Mouse (Mus musculus): ENCODE data around the gene Oog1. TPM values are rescaled to one million over a fixed set of nuclear protein-coding genes. Genes with fewer than 3 reads are reported as not detected.

Gene Oog1
- total RNA-seq (2023) = not detected

DNA sequence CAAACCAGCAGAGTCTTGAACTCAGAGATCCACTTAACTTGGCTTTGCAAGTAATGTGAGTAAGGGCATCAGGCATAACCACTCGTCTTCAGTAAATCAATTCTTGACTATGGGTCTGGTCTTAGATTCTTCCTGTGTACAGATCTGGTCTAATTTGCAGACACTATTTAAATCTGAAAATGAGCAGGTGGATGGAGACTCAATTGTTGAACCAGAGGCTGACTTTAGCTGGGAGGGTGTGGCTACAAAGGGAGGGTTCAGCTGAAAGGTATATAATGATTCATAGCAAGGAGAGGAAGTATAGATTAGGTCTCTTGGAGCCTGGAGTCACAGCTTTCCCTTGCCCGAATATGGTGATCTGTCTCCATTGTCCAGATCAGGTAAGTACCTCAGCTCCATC, at the start of gene Oog1:
Gene Oog1, plus strand, starts transcription at position 301 of the 400 bp plus-strand sequence.

DNA sequence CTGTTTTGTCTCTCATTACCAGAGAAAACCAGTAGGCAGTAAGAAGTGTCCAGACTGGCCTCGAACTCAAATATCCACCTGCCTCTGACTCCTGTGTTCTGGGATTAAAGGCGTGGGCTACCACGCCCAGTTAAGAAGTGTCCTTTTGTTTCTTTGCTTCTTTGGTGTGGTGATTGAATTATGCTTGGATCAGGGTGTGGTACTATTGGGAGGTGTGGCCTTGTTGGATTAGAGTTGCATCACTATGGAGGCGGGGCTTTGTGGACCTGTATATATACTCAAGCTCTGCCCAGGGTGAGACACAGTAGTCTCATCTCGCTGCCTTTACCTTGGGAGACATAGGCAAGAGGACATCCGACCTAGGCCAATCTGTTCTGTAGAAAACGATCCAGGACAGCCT, 16.1 kb downstream of the Oog1 start, which contains the start of gene Gm4027:
Gene Gm4027, plus strand, starts transcription at position 301 of the 400 bp plus-strand sequence.

DNA sequence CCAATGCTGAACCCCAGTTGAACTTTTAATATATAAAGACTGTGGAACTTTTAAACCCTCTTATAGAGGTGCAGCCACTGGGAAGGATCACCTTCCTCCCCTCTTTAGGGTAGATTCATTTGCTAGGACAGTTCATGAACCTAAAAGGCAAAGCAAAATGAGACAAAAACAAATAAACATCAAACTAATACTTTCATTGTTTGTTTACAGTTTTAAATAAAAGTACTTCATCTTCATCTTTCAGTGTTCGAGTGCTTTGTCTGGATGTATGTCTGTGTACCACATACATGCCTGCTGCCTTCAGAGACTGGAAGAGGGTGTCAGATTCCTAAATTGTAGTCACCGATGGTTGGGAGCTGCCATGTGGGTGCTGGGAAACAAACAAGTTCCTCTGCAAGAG, 42.0 kb downstream of the Oog1 start, which contains the start of gene Gm16381:
Gene Gm16381, minus strand, starts transcription at position 101 of the 400 bp plus-strand sequence.

Other genes with a start within 250 kb of the Oog1 start
- gene Sptlc2, start 214.3 kb upstream of the Oog1 start, total RNA-seq (2023) = 82.5 TPM
- 30.9 TPM for gene Slirp, start 158.8 kb upstream of the Oog1 start, total RNA-seq (2023)
- gene Alkbh1, start 158.7 kb upstream of the Oog1 start, total RNA-seq (2023) = 97.2 TPM
- gene Snw1, start 130.4 kb upstream of the Oog1 start, total RNA-seq (2023) = 87.4 TPM
- gene Gm5788, start 108.0 kb upstream of the Oog1 start, total RNA-seq (2023) = not detected
- not detected for gene Gm8300, start 88.4 kb upstream of the Oog1 start, total RNA-seq (2023)
- not detected for gene Gm4027, start 16.2 kb downstream of the Oog1 start, total RNA-seq (2023)
- not detected for gene Gm16381, start 41.9 kb downstream of the Oog1 start, total RNA-seq (2023)
- not detected for gene Gm21319, start 173.1 kb downstream of the Oog1 start, total RNA-seq (2023)
- not detected for gene Gm21936, start 192.8 kb downstream of the Oog1 start, total RNA-seq (2023)
- gene BB287469, start 213.9 kb downstream of the Oog1 start, total RNA-seq (2023) = not detected
- gene Gm2001, start 239.7 kb downstream of the Oog1 start, total RNA-seq (2023) = not detected